Mouse (Mus musculus) intestine, embryonic 15.5 days (tissue): ENCODE data around the gene Nat9. TPM values are rescaled to one million over a fixed set of nuclear protein-coding genes. Genes with fewer than 3 reads are reported as not detected.
A peak's percentile ranks its signal among the peaks of the same experiment; 100 is the strongest.

Experiments used
- ATAC-seq: fragments of 200-750 bp; cut with Nextera tagmentation; 2 replicates; pipeline ENCODE4 v1.8.0; 2017; ENCODE audit warnings: moderate TSS enrichment, moderate library complexity
- H3K27ac ChIP-seq: fragments of 300-500 bp; sonication (generic); 2 replicates; pipeline ENCODE4 v1.5.1; 2015; ENCODE audit warnings: mild to moderate bottlenecking, inconsistent platforms
- H3K27me3 ChIP-seq: fragments of 300-500 bp; sonication (generic); replicated peaks from 2 replicates; pipeline ENCODE4 v1.6.1; 2015; ENCODE audit warnings: inconsistent platforms
- H3K36me3 ChIP-seq: fragments of 300-500 bp; sonication (generic); 2 replicates; pipeline ENCODE4 v1.6.1; 2015; ENCODE audit warnings: inconsistent platforms
- H3K4me1 ChIP-seq: fragments of 300-500 bp; sonication (generic); replicated peaks from 2 replicates; pipeline ENCODE4 v1.6.1; 2015; ENCODE audit warnings: inconsistent platforms
- H3K4me2 ChIP-seq: fragments of 300-500 bp; sonication (generic); replicated peaks from 2 replicates; pipeline ENCODE4 v1.6.1; 2015; ENCODE audit warnings: mild to moderate bottlenecking, inconsistent platforms
- H3K4me3 ChIP-seq: fragments of 300-500 bp; sonication (generic); replicated peaks from 2 replicates; pipeline ENCODE4 v1.5.1; 2015; ENCODE audit warnings: inconsistent platforms
- H3K9ac ChIP-seq: fragments of 300-500 bp; sonication (generic); 2 replicates; pipeline ENCODE4 v1.6.1; 2015; ENCODE audit warnings: inconsistent platforms
- H3K9me3 ChIP-seq: fragments of 300-500 bp; sonication (generic); 2 replicates; pipeline ENCODE4 v1.6.1; 2016; ENCODE audit warnings: inconsistent platforms
- WGBS: fragments of 180-500 bp; shearing (Covaris S2); methylation state at CpG from one replicate; pipeline ENCODE4 v1.1.7; 2015; 5-methylcytosine and 5-hydroxymethylcytosine counted together
- polyA plus RNA-seq: library from polyadenylated mRNA; unstranded; fragments of >200 nt; fragmentation: Nextera tagmentation; extraction: Ambion mirVana; gene quantifications from 2 replicates; pipeline ENCODE4 v1.2.1, GENCODE M21; 2015

Nat9 gene
- polyA plus RNA-seq, 1 experiment from 2014 or later: 20.5 TPM

DNA sequence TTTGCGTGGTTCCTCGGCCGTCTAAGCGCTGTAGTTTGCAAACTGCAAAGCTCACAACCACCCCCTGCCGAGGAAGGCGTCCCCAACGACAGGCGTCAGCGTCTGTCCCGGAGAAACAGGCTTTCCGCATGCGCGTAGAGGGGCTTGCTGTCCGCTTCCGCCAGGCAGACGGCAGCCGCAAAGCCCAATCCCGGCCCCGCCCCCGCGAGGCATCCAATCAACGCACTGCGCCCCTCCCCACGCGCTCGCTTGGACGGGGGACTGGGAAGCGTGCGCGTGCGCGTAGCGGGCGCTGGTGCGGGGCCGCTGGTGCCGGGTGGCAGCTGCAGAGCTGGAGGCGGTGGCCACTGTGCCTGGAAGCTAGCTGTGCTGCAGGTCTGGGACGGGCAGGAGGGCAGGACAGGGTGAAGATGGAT is 427 bp downstream of the Nat9 start, which contains the start of gene Tmem104:
Tmem104 (plus strand) TSS at position 264 of the 416 bp plus-strand sequence.
- peak; percentile 94 for ATAC-seq
- no peaks in the 10 kb centered on the region for H3K9me3 ChIP-seq
- no peaks in the 10 kb centered on the region for H3K27me3 ChIP-seq
- H3K4me3 ChIP-seq: peak within 1 kb of the TSS; percentile 66
- peaks cover 16% of the 10 kb centered on the region for H3K4me1 ChIP-seq
- H3K4me2 ChIP-seq: peak within 1 kb of the TSS; percentile 95
- H3K27ac ChIP-seq: peak within 1 kb of the TSS; percentile 81
- H3K9ac ChIP-seq: peak within 1 kb of the TSS; percentile 75
- peaks cover 2% of the 10 kb centered on the region; the same call in 1 of the 2 replicates for H3K36me3 ChIP-seq
- under 1% methylated on average over 39 of the region's 39 CpGs for WGBS

DNA sequence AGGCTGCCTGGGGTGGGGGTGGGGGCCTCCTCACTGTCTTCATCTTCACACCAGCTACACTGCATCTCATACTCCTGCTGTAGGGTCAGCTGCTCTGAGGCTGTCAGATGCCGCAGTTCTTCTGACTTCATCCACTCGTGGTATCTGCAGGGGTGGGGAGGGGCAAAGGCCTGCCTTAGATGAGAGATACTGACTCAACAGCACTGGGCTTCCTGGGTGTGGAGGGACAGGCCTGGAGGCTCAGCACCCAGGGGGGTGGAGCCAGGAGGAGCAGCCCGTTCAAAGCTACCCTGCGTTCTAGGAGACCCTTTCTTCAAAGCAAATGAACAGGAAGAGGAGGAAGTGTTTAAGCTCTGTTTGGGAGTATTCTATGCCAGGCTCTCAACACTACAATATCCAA is 2.7 kb downstream of the Nat9 start:
- no peak for ATAC-seq
- peaks cover under 1% of the 10 kb centered on the region; the same call in 1 of the 2 replicates for H3K36me3 ChIP-seq
- WGBS: 35% methylated on average over 4 of the region's 4 CpGs

DNA sequence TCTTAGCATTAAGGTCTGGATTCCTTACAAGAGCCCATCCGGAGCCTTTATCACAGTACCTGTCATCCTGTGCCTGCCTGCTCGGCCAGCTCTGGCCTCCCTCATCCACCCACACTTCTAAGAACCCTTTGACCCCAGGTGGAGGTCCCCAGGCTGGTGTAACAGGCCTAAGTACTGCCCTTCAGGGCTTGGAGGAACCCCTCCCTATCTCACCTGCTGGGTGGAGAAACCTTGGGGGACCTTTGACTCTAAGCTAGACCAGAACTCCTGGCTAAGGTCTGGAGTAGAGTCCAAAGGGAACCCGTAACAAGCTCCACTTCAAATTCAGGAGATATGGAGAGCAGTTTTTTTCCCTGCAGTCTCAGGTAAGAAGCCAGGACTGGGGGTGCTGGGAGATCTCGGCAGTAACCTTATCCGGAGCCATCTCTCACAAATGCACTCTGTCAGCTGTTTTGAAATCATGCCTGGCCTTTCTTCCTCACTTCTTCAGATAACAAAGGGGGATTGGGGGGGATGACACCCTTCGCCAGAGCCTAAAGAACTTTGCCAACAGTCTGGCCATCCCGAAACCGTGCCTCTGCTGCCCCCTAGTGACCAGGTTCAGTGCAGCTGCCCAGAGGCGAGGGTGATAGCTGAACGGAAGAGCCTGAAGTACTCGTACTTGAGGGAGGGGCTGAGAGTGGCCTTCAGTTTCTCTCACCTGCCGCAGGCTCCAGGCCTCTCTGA is 5.6 kb downstream of the Nat9 start:
- H3K9ac ChIP-seq: no peak overlapping the region
- peak overlapping the region; percentile 54; the same call in 1 of the 2 replicates for H3K27ac ChIP-seq
- WGBS: 17% methylated on average over 12 of the region's 12 CpGs

More for the DNA sequence above, 2.7 kb downstream of the Nat9 start:
- Histone ChIP-seq H3K27me3 (no peaks in the 10 kb centered on the region), H3K4me1 (peaks cover 21% of the 10 kb centered on the region), H3K27ac (no peak overlapping the region), H3K9me3 (no peaks in the 10 kb centered on the region), H3K4me3 (no peak overlapping the region), H3K4me2 (no peak overlapping the region), H3K9ac (no peak overlapping the region)

DNA sequence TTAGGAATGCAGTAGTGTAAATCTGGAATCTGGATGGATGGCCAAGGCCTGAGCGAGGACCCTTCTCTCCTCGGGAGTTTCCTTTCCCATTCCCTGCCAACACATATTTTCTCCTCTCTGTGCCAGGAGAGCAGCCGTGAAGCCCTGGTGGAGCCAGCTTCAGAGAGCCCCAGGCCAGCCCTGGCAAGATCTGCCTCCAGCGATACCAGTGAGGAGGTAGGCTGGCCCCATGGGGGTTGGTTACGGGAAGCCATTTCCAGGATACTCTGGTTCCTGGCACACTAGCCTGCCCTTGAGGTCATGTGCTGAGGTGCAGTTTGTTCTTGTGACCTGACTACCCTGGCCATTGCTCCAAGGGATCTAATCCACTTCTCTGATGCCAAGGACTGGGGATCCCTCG is 7.8 kb downstream of the Nat9 start:
- H3K4me2 ChIP-seq: no peak overlapping the region
- ATAC-seq: no peak
- no peak overlapping the region for H3K4me3 ChIP-seq
- H3K4me1 ChIP-seq: peaks cover 56% of the 10 kb centered on the region
- no peak overlapping the region for H3K9ac ChIP-seq
- H3K36me3 ChIP-seq: no peaks in the 10 kb centered on the region
- no peaks in the 10 kb centered on the region for H3K9me3 ChIP-seq
- no peak overlapping the region for H3K27ac ChIP-seq
- 73% methylated on average over 6 of the region's 6 CpGs for WGBS
- H3K27me3 ChIP-seq: no peaks in the 10 kb centered on the region

More for the DNA sequence above, 5.6 kb downstream of the Nat9 start:
- no peak overlapping the region for H3K4me2 ChIP-seq
- H3K9me3 ChIP-seq: no peaks in the 10 kb centered on the region
- H3K27me3 ChIP-seq: no peaks in the 10 kb centered on the region
- peaks cover 40% of the 10 kb centered on the region for H3K4me1 ChIP-seq
- H3K4me3 ChIP-seq: no peak overlapping the region
- 0 out of 2 replicates have a peak, but pooled peaks have one; percentile 3 for ATAC-seq
- no peaks in the 10 kb centered on the region for H3K36me3 ChIP-seq

DNA sequence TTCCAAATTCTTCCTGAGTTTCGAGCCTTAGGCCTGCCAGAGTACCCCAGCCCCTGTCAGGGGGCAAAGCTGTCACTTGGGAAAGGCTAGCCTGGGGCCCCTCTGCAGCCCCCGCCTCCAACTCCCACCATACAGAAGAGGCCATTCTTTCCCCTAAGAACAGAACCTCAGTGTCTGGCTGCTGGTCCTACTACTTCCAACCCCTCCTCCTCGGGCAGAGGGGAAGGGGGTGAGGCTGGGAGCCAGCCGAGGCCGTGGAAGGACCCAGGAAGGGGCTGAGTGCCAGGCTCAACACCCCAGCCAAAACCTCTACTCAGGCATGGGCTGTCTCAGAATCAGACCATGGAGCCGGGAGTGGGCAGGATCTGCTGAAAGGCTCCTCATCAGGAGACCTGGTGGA is 8.5 kb downstream of the Nat9 start:
- 56% methylated on average over 6 of the region's 6 CpGs for WGBS
- ATAC-seq: no peak
- peak overlapping the region; percentile 1; the same call in 1 of the 2 replicates for H3K27ac ChIP-seq
- H3K4me3 ChIP-seq: no peak overlapping the region
- H3K36me3 ChIP-seq: no peaks in the 10 kb centered on the region
- no peaks in the 10 kb centered on the region for H3K9me3 ChIP-seq
- H3K27me3 ChIP-seq: no peaks in the 10 kb centered on the region
- no peak overlapping the region for H3K9ac ChIP-seq
- H3K4me2 ChIP-seq: no peak overlapping the region
- H3K4me1 ChIP-seq: peaks cover 61% of the 10 kb centered on the region

DNA sequence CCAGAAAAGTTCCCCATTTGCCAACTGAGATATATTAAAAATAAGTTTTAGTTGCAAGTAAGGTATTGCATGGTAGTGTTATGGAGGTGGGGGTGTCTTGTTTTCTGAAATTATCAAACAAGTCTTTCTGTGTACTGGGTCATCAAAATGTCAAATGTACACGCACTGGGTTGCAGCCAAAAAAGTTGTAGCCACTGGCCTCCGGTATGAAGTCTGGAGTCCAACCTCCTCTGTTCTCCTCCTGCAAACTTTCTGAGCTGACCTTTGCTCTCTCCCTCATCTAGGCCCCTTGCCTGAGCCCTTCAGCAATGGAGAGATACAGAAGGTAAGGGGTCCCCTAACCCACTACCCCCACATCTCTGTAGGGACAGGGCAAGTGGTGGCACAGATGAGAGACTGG is 8.9 kb downstream of the Nat9 start:
- H3K4me2 ChIP-seq: no peak overlapping the region
- no peak for ATAC-seq
- no peak overlapping the region for H3K9ac ChIP-seq

DNA sequence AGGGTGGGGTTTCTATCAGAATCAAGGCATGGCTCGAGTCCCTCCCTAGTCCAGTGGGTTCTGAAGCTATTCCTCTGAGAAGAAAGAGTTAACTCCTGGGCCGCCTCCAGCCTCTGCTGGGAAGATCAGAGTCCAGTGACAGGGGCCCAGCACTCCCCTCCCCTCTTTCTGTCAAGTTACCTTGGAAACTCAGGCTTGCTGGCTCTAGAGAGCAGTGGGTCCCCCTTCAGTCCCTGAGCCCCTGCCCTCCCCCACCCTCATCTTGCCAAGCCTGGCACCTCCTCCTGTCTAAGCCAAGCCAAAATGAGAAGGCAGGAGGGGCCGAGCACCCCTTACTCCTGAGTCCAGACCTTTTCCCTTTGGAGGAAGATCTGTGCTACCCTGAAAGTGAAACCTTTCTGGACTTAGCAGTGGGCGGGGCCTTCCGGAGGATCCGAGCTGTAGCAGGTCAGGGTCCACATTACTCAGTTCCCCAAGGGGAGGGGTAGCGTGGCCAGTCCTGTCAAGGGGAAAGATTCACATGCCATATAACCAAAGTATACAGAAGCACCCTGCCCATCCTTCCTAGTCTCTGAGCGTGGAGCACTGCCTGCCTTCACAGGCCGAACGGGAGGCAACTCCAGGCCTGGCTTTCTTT is 10.0 kb downstream of the Nat9 start:
- Histone ChIP-seq H3K9ac (0 out of 2 replicates have a peak overlapping the region, but pooled peaks have one; percentile 3), H3K4me3 (peak overlapping the region; percentile 25; the same call in 1 of the 2 replicates), H3K36me3 (no peaks in the 10 kb centered on the region), H3K4me2 (peak overlapping the region; percentile 61), H3K27ac (peak overlapping the region; percentile 86), H3K9me3 (no peaks in the 10 kb centered on the region), H3K27me3 (no peaks in the 10 kb centered on the region), H3K4me1 (peaks cover 77% of the 10 kb centered on the region)
- WGBS: 9% methylated on average over 10 of the region's 10 CpGs
- peak; percentile 85 for ATAC-seq

More for the DNA sequence above, 8.9 kb downstream of the Nat9 start:
- Histone ChIP-seq H3K27me3 (no peaks in the 10 kb centered on the region), H3K36me3 (no peaks in the 10 kb centered on the region), H3K9me3 (no peaks in the 10 kb centered on the region), H3K4me3 (no peak overlapping the region), H3K4me1 (peaks cover 66% of the 10 kb centered on the region), H3K27ac (0 out of 2 replicates have a peak overlapping the region, but pooled peaks have one; percentile 1)
- 48% methylated on average over 2 of the region's 2 CpGs for WGBS

DNA sequence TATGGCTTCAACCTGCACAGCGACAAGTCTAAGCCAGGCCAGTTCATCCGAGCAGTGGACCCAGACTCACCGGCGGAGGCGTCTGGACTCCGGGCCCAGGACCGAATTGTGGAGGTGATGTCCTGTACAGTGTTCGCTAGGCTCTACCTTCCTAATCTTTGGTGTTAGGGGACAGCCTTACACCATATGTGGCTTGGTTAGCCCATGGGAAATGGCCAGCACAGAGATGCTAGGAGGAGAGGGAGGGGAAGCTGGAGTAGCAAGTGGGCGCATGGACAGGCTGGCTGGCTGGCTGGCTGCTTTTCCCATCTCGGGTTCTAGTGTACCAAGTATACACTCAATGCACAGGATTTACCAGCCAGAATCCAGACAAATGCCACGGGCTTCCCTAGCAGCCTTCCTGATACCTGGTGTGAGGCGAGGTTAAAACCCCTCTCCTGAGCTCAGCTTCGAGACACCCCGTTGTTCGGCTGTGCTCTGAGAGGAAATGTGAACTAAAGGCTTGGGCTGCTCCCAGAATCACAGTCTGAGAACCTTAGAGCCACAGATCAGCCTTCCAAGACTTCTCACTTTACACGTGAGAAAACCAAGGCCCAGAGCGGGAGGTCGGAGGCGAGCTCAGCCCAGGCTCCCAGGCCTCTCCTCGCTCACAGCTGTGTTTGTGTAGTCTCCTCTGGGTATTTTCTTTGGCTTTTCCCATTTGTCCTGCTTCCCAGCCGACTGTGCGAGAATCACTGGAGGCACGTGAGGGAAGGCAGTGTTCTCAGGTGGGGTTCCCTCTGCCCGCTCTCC is 11.1 kb downstream of the Nat9 start:
- Histone ChIP-seq H3K27ac (peak overlapping the region; percentile 86), H3K4me3 (no peak overlapping the region), H3K36me3 (no peaks in the 10 kb centered on the region), H3K9ac (no peak overlapping the region), H3K27me3 (no peaks in the 10 kb centered on the region), H3K4me1 (peaks cover 84% of the 10 kb centered on the region), H3K9me3 (no peaks in the 10 kb centered on the region), H3K4me2 (peak overlapping the region; percentile 61)
- 57% methylated on average over 24 of the region's 24 CpGs for WGBS
- ATAC-seq: no peak

DNA sequence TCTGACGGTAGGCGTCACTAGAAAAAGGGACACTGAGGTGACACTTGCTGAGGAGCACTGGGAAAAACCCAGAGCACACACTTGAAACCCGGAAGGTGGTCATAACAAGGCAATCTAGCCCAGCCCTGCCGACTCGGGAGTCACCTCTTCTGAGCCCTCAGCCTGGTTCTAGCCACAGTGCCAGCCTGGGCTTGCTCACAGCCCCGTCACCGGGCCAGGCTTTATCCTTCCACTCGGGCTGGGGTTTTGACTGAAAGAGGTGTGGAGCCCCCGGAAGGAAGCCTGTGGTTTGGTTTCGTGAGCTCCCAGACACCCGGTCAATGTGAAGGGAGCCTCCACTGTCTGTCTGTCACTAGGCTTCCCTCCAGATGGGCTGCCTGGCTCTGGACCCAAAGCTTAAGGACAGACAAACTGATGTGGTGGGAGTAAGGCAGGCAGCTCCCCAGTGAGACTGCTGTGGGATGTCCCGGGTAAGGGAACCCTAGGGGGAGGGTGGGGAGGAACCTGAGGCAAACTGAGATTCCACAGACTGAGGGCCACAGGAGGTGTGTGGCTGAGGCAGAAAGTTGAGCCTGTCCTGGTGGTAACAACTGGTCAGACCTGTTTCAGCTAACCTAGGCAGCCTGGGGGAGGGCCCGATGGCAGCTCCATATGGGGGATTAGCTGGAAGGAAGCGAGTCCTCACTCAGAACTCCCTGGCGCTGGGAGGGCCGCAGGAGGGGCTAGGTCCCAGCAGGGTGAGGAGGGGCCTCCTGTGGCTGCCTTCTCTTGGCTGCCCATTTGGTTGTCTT is 13.9 kb downstream of the Nat9 start:
- Histone ChIP-seq H3K27ac (peak overlapping the region; percentile 66), H3K4me1 (peaks cover 76% of the 10 kb centered on the region), H3K9ac (no peak overlapping the region), H3K36me3 (no peaks in the 10 kb centered on the region), H3K27me3 (no peaks in the 10 kb centered on the region), H3K4me2 (peak overlapping the region; percentile 50), H3K9me3 (no peaks in the 10 kb centered on the region), H3K4me3 (peak overlapping the region; percentile 9; the same call in 1 of the 2 replicates)
- 19% methylated on average over 16 of the region's 16 CpGs for WGBS
- ATAC-seq: peak; percentile 31

DNA sequence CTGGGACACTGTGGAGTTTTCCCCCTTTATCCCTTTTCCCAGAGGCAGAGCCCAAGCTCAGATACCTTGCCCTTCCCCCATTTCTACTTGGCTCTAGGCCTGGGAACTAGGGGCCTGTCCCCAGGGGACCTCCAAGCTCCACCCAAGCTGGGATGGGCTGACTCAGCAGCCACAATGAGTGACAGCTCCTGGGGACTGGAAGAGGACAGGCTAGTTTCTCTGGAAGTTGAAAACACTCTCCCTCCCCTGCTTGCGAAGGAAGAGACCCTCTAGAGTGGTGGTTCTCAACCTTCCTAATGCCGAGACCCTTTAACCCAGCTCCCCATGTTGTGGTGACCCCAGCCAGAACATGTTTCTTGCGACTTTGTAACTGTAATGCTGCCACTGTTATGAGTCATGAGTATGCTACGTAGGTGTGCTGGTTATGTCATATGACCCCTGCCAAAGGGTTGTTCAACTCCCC is 14.8 kb downstream of the Nat9 start:
- Histone ChIP-seq H3K4me3 (no peak overlapping the region), H3K36me3 (no peaks in the 10 kb centered on the region), H3K27me3 (no peaks in the 10 kb centered on the region), H3K27ac (0 out of 2 replicates have a peak overlapping the region, but pooled peaks have one; percentile 2), H3K9me3 (no peaks in the 10 kb centered on the region), H3K4me1 (peaks cover 69% of the 10 kb centered on the region), H3K4me2 (peak overlapping the region; percentile 50), H3K9ac (no peak overlapping the region)
- ATAC-seq: peak; percentile 62
- WGBS: 38% methylated on average over 4 of the region's 4 CpGs

DNA sequence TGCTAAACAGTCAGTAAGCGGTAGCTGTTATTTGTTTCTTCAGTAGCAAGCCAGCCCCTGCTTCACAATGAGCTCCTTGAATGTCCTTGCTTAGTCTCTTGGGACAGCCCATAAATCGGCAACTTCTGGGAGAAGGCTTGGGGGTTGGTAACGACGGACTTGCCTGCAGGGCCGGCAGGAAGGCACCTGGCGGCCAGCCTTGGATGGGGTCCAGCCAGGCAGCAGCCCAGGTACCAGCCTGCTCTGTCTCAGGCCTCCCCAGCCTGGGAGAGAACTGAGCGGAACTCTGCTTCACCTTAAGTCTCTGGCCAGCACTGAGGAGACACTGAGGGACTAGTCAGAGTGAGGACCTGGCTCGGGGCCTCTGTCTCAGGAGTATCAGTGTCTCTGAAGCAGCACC is 16.5 kb downstream of the Nat9 start:
- Histone ChIP-seq H3K36me3 (no peaks in the 10 kb centered on the region), H3K4me3 (no peak overlapping the region), H3K9ac (no peak overlapping the region), H3K9me3 (no peaks in the 10 kb centered on the region), H3K4me1 (peaks cover 65% of the 10 kb centered on the region), H3K4me2 (no peak overlapping the region; the same call in 1 of the 2 replicates), H3K27me3 (no peaks in the 10 kb centered on the region), H3K27ac (no peak overlapping the region)
- 38% methylated on average over 8 of the region's 8 CpGs for WGBS
- no peak for ATAC-seq
